Mouse (Mus musculus) forelimb bud, embryonic 11.5 days (tissue): ENCODE measurements at regions not wholly inside any gene's neighbourhood (a gene's known extent, or its start where the extent isn't known, plus 50 kb on each side); places are given as distances from the start of the nearest gene placed in this dataset.

Source experiments
- DNase-seq: peaks from one replicate; pipeline ENCODE4 v3.0.0-alpha.2; 2012; ENCODE audit warnings: low read depth, low spot score

DNA sequence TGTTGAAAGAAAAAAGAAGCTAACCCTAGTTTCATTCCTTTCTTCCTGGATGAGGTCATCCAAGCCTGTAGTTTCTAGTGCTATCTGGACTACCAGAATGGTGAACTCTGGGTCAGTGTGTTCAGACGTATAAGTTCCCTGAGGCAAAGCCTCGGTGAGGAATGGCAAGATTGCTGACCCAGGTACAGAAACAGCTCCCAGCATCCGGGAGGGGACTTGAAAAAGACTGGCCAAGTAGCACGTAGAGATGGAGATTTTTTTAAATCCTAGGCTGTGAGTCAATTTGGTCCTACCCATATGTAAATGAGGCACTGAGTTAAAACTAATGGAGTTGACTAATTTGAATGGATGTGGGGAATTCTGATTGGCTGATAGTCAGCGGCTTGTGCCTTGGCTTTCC, 55.0 kb upstream of the Gm11084 start:
- DNase-seq: no peak

DNA sequence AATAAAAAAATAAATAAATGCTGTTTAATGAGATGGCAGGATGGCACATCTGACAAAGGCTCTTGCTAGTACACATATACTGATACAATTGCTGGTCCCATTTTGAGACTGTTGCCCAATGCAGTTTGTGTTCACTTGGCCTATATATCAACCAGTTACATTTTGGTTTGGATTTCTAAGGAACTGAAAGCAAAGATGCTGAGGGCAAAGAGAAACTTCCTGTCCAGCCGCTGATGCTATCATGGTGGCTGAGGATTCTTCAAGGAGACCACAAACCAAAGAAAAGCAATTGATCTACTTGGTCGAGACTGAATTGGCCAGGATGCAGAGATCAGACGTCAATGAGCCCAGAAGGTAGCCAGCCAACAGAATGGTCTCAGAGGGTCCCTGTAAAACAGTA, 53.5 kb upstream of the Gm11084 start:
- DNase-seq: no peak

DNA sequence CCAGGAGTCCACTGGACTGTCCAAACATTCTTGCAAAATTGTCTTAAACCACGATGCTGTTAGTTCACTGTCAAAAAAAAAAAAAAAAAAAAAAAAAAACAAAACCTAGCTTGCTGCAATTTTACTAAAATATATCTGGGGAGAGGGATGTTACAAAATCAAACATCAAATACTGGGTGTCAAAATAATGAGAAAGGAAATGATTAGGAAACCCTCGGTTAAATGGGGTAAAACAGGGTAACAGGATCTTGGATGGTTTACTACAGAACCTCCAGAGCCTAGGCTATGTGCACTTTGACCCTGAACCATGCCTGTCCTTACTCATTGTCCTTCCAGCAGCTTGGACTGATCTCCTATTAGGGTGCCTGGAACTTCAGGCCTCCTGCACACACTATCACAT, 52.8 kb upstream of the Gm11084 start:
- DNase-seq: no peak

DNA sequence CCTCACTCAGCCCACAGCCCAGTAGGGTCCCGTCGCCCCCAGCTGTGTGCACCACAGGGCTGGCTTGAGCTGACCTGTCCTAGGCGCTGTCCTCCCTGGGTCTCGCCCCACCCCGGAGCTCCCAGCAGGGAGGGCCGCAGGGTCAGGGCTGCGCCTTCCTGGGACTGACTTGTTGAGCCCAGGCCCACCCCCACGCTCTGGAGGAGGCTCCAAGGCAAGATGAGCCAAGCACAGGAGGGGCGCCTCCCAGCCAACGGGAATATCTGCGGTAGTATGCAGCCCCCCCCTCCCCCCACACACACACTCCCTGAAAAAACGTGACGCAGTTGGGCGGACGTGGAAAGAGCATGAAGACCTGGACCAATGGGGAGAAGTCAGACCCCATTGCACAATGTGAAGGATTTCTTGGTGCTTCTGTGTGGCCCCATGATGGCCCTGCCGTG, 51.8 kb upstream of the Gm11084 start:
- DNase-seq: peak; percentile 49

DNA sequence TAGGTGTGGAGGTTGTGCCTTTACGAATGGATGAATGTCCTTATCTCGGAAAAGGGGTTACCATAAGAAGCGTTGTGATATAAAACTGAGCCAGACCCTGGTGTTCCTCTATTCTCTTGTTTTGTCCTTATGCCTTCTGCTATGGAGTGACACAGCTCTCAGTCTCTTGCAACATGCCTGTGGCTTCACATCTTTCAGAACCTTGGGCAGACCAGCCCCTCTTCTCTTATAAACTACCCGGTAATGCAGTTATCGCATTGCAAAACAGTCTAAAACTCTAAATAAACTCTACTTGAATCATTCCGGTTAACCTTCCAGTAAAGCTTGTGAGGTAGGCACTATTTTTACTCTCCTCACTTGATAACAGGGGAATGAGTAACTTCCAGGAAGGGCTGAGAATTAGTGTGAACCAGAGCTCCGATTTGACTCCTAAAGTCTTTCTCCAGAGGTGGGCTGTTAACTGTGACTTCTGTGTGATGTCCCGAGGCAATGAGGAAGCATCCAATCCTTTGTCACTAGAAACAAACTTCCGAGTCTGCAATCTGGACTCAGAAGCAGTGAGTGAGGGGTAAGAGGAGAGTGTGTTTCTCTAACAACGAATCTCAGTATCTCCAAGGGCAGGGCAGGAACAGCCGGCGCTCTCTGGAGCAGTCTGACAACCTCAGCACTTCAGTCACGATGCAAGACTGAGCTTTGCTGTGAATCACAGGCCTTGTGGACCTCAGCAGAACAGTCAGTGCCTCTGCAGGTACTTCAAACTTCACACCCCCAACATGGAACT, 50.9 kb upstream of the Gm11084 start:
- DNase-seq: no peak
